Mouse (Mus musculus) kidney, adult 2 months (tissue): ENCODE data around the gene Cntrl. TPM values are rescaled to one million over a fixed set of nuclear protein-coding genes. Genes with fewer than 3 reads are reported as not detected.

Experiments
- DNase-seq: peaks from one replicate; pipeline ENCODE4 v3.0.0; 2021
- H3K27ac ChIP-seq: fragments of 200-500 bp; 2 replicates; pipeline ENCODE4 v1.5.1; 2012; ENCODE audit warnings: low read depth, low read length, control low read depth, inconsistent platforms; ENCODE audit not compliant: insufficient read depth
- H3K27me3 ChIP-seq: fragments of 200-500 bp; replicated peaks from 2 replicates; pipeline ENCODE4 v1.6.1; 2012; ENCODE audit warnings: mild to moderate bottlenecking, moderate library complexity, low read length, inconsistent platforms; ENCODE audit not compliant: control insufficient read depth, insufficient read depth
- H3K36me3 ChIP-seq: fragments of 200-500 bp; 2 replicates; pipeline ENCODE4 v1.6.1; 2012; ENCODE audit warnings: mild to moderate bottlenecking, moderate library complexity, low read length, inconsistent platforms; ENCODE audit not compliant: control insufficient read depth, insufficient read depth
- H3K4me1 ChIP-seq: fragments of 200-500 bp; 2 replicates; pipeline ENCODE4 v1.6.1; 2011; ENCODE audit warnings: low read length; ENCODE audit not compliant: control insufficient read depth, insufficient read depth
- H3K4me3 ChIP-seq: fragments of 200-500 bp; 2 replicates; pipeline ENCODE4 v1.5.1; 2011; ENCODE audit warnings: mild to moderate bottlenecking, low read depth, low read length, control low read depth; ENCODE audit not compliant: insufficient read depth
- CTCF ChIP-seq: fragments of 200-500 bp; conservative IDR thresholded peaks from 2 replicates; pipeline ENCODE4 v1.5.1; 2011; ENCODE audit warnings: low read depth, mild to moderate bottlenecking, control low read depth, low read length, moderate library complexity, mixed read lengths; ENCODE audit not compliant: insufficient read depth, insufficient read length
- POLR2A ChIP-seq: fragments of 200-500 bp; IDR thresholded peaks from one replicate; pipeline ENCODE4 v1.6.1; 2011; ENCODE audit warnings: low read depth, low read length, control low read depth
- whole genome bisulfite sequencing: fragments of 180-500 bp; shearing (Covaris S2); methylation state at CpG from one replicate; pipeline ENCODE4 v1.1.7; 2018; 5-methylcytosine and 5-hydroxymethylcytosine counted together
- polyA plus RNA-seq: library from polyadenylated mRNA; depleted of rRNA; stranded (reverse); fragments of >200 nt; gene quantifications from 2 replicates; pipeline ENCODE4 v1.2.3, GENCODE M21; 2012

The Cntrl gene
- polyA plus RNA-seq, 1 experiment: 7.2 TPM

DNA sequence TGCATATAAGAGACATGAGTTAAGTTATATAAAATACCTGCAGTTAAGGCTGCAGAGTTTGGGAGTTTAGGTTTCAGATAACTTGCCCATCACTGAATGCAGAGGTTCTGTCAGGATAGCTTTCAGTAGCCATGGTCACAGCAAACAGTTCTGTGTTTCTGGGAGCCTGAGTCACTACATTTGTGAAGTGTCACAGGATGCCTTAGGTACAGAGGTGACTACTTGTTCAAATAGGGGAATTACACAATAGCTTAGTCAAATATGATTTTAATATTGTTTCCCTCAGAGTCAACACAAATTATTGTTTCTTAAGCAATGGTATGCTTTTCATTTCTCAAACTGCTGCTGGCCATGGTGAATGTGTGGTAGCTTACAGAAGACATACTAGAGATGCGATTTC lies 40.2 kb upstream of the Cntrl start:
- no peak for DNase-seq
- TF ChIP-seq POLR2A (no peak), CTCF (no peak)
- Histone ChIP-seq H3K4me3 (no peak overlapping the region), H3K27me3 (no peaks in the 10 kb centered on the region), H3K27ac (no peak overlapping the region), H3K36me3 (no peaks in the 10 kb centered on the region), H3K4me1 (no peaks in the 10 kb centered on the region)
- WGBS: 92% methylated on average over 1 of the region's 1 CpGs

DNA sequence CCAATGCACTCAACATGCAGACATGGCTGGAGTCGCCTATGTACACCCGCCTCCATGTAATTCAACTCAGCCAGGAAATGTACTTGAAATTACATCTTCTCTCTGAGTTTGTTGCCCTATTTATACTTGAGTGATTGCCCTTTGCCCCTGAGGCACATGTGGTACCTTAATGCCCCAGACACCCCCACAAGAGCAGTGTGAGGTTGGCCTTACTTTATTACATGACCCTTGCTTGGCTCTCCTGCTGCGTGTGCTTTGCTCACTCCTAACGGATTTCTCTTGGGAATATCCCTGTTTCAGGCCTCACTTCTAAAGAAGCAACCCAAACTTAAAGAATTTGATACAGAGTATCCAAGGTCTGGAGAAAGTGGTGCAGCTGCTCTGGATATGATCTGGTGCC lies 39.0 kb upstream of the Cntrl start:
- H3K4me3 ChIP-seq: no peak overlapping the region
- H3K27ac ChIP-seq: no peak overlapping the region
- H3K36me3 ChIP-seq: no peaks in the 10 kb centered on the region
- DNase-seq: peak; percentile 7
- TF ChIP-seq POLR2A: no peak
- TF ChIP-seq CTCF: no peak
- H3K27me3 ChIP-seq: no peaks in the 10 kb centered on the region
- no peaks in the 10 kb centered on the region for H3K4me1 ChIP-seq
- WGBS: 49% methylated on average over 4 of the region's 4 CpGs

DNA sequence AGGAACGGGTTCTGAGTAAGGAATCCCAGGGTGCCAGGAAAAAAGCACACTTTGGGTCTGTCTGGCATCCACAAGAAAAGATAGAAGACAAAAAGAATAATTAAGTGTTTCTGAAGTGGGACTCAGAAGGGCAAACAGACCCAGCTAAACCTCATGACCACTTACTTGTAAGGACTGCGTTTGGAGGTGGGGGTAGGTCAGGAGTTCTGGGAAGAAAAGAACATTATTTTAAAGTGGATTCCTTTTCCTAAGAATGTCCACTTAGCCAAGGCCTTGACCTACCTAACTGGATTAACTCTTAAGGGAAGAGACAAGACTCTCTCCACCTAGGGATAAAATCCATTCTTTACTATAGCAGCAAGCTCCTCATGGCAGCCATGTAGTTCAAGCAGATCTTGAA lies 36.7 kb upstream of the Cntrl start:
- H3K27ac ChIP-seq: no peak overlapping the region
- 71% methylated on average over 2 of the region's 2 CpGs for WGBS
- no peak for TF ChIP-seq CTCF
- no peak for TF ChIP-seq POLR2A
- no peaks in the 10 kb centered on the region for H3K36me3 ChIP-seq
- H3K27me3 ChIP-seq: no peaks in the 10 kb centered on the region
- no peak overlapping the region for H3K4me3 ChIP-seq
- no peak for DNase-seq
- H3K4me1 ChIP-seq: no peaks in the 10 kb centered on the region

DNA sequence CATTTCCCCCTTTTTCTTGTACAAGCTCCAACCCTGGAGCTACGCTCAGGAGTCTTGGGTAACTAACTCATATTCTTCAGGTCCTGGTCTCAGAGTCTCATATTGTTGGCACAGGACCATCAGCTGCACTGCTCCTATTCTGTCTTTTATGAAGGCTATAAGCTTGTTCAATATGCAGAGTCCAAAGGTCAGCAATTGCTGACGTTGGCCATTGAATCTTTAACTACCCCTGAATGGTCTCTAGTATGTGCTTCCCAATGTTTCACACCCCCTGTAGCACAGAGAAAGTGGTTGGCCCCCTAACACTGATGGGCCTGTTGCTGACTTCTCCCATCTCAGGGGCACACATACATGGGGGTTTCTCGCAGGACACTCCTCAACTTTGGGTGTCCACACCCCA lies 35.0 kb upstream of the Cntrl start:
- Histone ChIP-seq H3K4me3 (no peak overlapping the region), H3K27me3 (no peaks in the 10 kb centered on the region), H3K4me1 (no peaks in the 10 kb centered on the region), H3K36me3 (no peaks in the 10 kb centered on the region), H3K27ac (no peak overlapping the region)
- TF ChIP-seq POLR2A: no peak
- no peak for TF ChIP-seq CTCF
- no peak for DNase-seq
- 84% methylated on average over 3 of the region's 3 CpGs for WGBS

DNA sequence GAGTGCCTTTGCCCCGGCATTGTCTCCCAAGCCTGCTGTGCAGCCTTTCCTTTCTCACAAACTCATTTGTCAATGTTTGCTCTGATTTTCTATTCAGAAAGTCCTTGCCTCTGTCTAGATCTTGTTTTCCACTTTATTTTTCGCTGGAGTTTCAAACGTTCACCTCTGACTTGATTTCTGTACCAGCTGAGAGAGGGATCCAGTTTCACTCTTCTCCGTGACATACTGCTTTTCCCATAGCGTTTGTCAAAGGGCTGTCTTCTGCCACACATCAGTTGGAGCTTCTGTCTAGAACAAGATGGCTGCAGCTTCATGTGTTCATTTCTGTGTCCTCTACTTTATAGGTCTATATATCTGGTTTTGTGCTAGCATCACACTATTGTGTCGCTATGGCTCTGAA lies 30.1 kb upstream of the Cntrl start:
- TF ChIP-seq POLR2A (no peak), CTCF (no peak)
- no peaks in the 10 kb centered on the region for H3K36me3 ChIP-seq
- DNase-seq: no peak
- WGBS: 57% methylated on average over 6 of the region's 6 CpGs
- no peak overlapping the region for H3K4me3 ChIP-seq
- no peaks in the 10 kb centered on the region for H3K4me1 ChIP-seq
- H3K27ac ChIP-seq: no peak overlapping the region
- no peaks in the 10 kb centered on the region for H3K27me3 ChIP-seq

DNA sequence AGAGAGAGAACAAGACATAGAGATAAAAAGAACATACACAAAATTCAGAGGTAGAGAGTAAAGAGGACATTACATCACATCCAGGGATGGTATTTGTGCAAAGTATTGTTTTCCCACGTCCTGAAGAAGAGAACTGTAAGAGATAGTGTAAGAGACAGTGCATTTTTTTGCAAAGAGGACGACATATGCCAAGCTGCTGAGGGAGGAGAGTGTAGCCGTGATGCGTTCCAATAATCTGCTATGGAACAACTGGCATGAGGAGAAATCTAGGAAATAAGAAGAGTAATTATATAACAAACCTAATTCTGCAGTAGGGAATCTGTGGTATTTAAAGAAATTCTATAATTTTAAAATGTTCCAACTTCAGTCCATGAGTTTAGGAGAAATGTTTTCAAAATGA lies 21.9 kb upstream of the Cntrl start:
- H3K4me3 ChIP-seq: no peak overlapping the region
- no peaks in the 10 kb centered on the region; the same call in 1 of the 2 replicates for H3K27me3 ChIP-seq
- DNase-seq: no peak
- TF ChIP-seq POLR2A (no peak), CTCF (no peak)
- WGBS: 74% methylated on average over 4 of the region's 4 CpGs
- H3K27ac ChIP-seq: no peak overlapping the region
- H3K4me1 ChIP-seq: no peaks in the 10 kb centered on the region
- no peaks in the 10 kb centered on the region for H3K36me3 ChIP-seq

DNA sequence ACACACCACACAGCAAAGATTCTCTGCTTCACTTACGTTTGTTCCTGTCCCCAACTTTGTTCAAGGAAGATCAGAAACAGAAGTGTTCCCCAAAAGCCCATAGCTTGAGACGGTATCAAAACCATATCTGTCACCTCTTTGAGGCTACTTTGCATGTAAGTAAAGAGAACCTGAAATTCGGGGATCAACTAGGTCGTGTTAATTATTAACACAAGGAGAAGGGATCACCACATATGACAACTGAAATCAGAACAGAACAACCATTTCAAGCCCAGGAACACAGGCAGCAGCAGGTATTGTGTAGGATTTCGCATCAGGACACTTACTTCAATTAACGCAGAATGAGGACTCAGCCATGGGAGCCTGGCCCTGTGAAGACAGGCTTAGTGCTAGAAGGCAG lies 8.8 kb upstream of the Cntrl start:
- H3K4me3 ChIP-seq: no peak overlapping the region
- 0 out of 2 replicates have a peak, but pooled peaks cover 2% of the 10 kb centered on the region for H3K4me1 ChIP-seq
- WGBS: 78% methylated on average over 6 of the region's 6 CpGs
- no peak for DNase-seq
- no peaks in the 10 kb centered on the region for H3K27me3 ChIP-seq
- TF ChIP-seq POLR2A: no peak
- TF ChIP-seq CTCF: no peak
- H3K27ac ChIP-seq: no peak overlapping the region
- H3K36me3 ChIP-seq: no peaks in the 10 kb centered on the region

DNA sequence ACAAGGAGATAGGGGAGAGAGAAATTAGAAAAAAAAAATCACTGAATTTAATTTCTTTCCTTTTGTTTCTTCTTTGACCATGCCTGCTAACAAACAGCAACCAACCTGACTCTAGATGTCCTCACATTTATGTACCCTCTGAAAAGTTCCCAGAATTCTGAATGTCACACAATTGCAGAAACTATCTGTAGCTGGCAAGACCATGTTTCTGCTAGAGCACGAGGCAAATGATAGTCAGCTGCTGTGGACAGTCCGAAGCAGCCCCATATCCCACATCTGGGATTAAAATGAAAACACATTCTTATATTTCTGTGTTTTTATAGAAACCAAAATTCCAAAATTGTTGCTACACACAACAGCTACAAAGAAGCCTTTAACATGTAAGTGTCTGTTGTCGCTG lies 7.8 kb upstream of the Cntrl start, which contains the start of gene AI182371:
Gene AI182371, minus strand, starts transcription at position 101 of the 400 bp plus-strand sequence.
- Histone ChIP-seq H3K27me3 (no peaks in the 10 kb centered on the region), H3K4me3 (no peak within 1 kb of the TSS), H3K4me1 (0 out of 2 replicates have a peak, but pooled peaks cover 2% of the 10 kb centered on the region), H3K36me3 (no peaks in the 10 kb centered on the region), H3K27ac (no peak within 1 kb of the TSS)
- TF ChIP-seq POLR2A: no peak
- no peak for TF ChIP-seq CTCF
- WGBS: 97% methylated on average over 3 of the region's 3 CpGs
- DNase-seq: no peak
